Mouse (Mus musculus) ES-E14 (cell line): ENCODE data around the gene Serbp1.

Source experiments
- CHD2 ChIP-seq: IDR thresholded peaks from 2 replicates; pipeline ENCODE4 v1.6.1; 2014; ENCODE audit warnings: mild to moderate bottlenecking, low read depth, low read length, inconsistent platforms
- MAFK ChIP-seq: IDR thresholded peaks from 2 replicates; pipeline ENCODE4 v1.6.1; 2014; ENCODE audit warnings: mild to moderate bottlenecking, low read depth, low read length, inconsistent platforms; ENCODE audit not compliant: insufficient read depth
- ZC3H11A ChIP-seq: IDR thresholded peaks from 2 replicates; pipeline ENCODE4 v1.6.1; 2012; ENCODE audit warnings: low read depth, mild to moderate bottlenecking, inconsistent platforms, low read length, borderline replicate concordance
- ZNF384 ChIP-seq: IDR thresholded peaks from 2 replicates; pipeline ENCODE4 v1.6.1; 2012; ENCODE audit warnings: low read depth, low read length, inconsistent platforms

DNA sequence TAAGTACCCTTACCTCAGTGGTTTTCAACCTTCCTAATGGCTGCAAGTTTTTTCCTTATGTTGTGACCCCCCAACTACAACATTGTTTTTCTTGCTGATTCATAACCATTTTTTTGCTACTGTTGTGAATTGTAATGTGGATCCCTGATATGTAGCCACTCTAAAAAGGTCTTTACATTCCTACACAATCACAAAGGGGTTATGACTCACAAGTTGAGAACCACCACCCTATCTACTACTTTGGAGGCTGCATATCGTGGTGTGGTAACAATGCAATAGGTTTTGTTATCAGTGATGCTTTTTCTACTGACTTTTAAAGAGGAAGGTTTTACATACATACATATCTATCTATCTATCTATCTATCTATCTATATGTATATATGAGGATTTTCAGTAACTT lies 44.9 kb downstream of the Serbp1 start:
- TF ChIP-seq ZC3H11A = no peak
- no peak for TF ChIP-seq ZNF384
- TF ChIP-seq MAFK = no peak
- no peak for TF ChIP-seq CHD2
